Mouse (Mus musculus) hindbrain, embryonic 11.5 days (tissue): ENCODE measurements at regions not wholly inside any gene's neighbourhood (a gene's known extent, or its start where the extent isn't known, plus 50 kb on each side); places are given as distances from the start of the nearest gene placed in this dataset.

ENCODE experiments used
- ATAC-seq: fragments of 200-750 bp; cut with Nextera tagmentation; 2 replicates; pipeline ENCODE4 v1.8.0; 2017; ENCODE audit warnings: mild to moderate bottlenecking, moderate TSS enrichment, moderate library complexity; ENCODE audit not compliant: low FRiP score
- DNase-seq: peaks from one replicate; pipeline ENCODE4 v3.0.0-alpha.2; 2015; ENCODE audit warnings: low spot score
- H3K27ac ChIP-seq: fragments of 300-500 bp; sonication (generic); 2 replicates; pipeline ENCODE4 v1.5.1; 2014; ENCODE audit warnings: mild to moderate bottlenecking, low read depth, low read length
- H3K27me3 ChIP-seq: fragments of 300-500 bp; sonication (generic); 2 replicates; pipeline ENCODE4 v1.6.1; 2014; ENCODE audit warnings: mild to moderate bottlenecking, low read length, moderate library complexity, mixed read lengths; ENCODE audit not compliant: control insufficient read depth, insufficient read depth
- H3K36me3 ChIP-seq: fragments of 300-500 bp; sonication (generic); 2 replicates; pipeline ENCODE4 v1.6.1; 2014; ENCODE audit warnings: mild to moderate bottlenecking, low read length, moderate library complexity, mixed read lengths; ENCODE audit not compliant: control insufficient read depth, insufficient read depth
- H3K4me1 ChIP-seq: fragments of 300-500 bp; sonication (generic); replicated peaks from 2 replicates; pipeline ENCODE4 v1.6.1; 2014; ENCODE audit warnings: low read length, mixed read lengths; ENCODE audit not compliant: control insufficient read depth, insufficient read depth
- H3K4me2 ChIP-seq: fragments of 300-500 bp; sonication (generic); replicated peaks from 2 replicates; pipeline ENCODE4 v1.6.1; 2014; ENCODE audit warnings: mild to moderate bottlenecking, low read depth, low read length
- H3K4me3 ChIP-seq: fragments of 300-500 bp; sonication (generic); 2 replicates; pipeline ENCODE4 v1.5.1; 2014; ENCODE audit warnings: low read depth, low read length
- H3K9ac ChIP-seq: fragments of 300-500 bp; sonication (generic); 2 replicates; pipeline ENCODE4 v1.6.1; 2014; ENCODE audit warnings: low read depth, low read length
- H3K9me3 ChIP-seq: fragments of 300-500 bp; sonication (generic); 2 replicates; pipeline ENCODE4 v1.6.1; 2016; ENCODE audit warnings: low read length; ENCODE audit not compliant: control insufficient read depth
- WGBS: fragments of 180-500 bp; shearing (Covaris S2); extraction: QIAGEN DNeasy Blood & Tissue Kit; methylation state at CpG from one replicate; pipeline ENCODE4 v1.1.7; 2014; 5-methylcytosine and 5-hydroxymethylcytosine counted together

DNA sequence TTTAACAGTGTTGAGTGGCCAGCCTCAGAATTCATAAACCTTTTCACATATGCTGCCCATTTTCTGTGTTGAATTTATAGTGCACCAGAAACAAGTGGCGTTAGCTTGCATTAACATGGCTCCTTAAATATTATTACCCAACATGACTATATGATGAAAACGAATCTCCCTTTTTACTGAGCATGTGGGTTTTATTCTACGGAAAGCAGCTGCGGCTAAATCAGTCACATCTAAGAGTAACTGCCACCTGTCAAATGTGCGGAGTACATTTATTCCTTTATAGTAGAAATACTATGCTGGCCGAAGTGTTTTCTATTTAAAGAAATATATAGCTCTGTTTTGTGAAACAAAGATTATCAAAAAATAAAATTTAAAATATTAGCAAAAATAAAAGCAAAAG, 188.5 kb upstream of the Adamts5 start:
- H3K36me3 ChIP-seq, result no peaks in the 10 kb centered on the region
- H3K4me2 ChIP-seq, result no peak overlapping the region
- H3K27me3 ChIP-seq, result no peaks in the 10 kb centered on the region
- 94% methylated on average over 6 of the region's 6 CpGs for WGBS
- H3K27ac ChIP-seq, result no peak overlapping the region
- no peaks in the 10 kb centered on the region for H3K9me3 ChIP-seq
- ATAC-seq (no peak), DNase-seq (no peak)
- H3K4me3 ChIP-seq, result no peak overlapping the region
- H3K4me1 ChIP-seq, result no peaks in the 10 kb centered on the region
- H3K9ac ChIP-seq, result no peak overlapping the region

- DNase-seq, result no peak
- Histone ChIP-seq H3K9me3 (no peaks in the 10 kb centered on the region), H3K27ac (no peak overlapping the region), H3K9ac (no peak overlapping the region), H3K36me3 (no peaks in the 10 kb centered on the region), H3K27me3 (no peaks in the 10 kb centered on the region), H3K4me2 (no peak overlapping the region), H3K4me1 (no peaks in the 10 kb centered on the region), H3K4me3 (no peak overlapping the region)
- WGBS, result 87% methylated on average over 3 of the region's 3 CpGs
- ATAC-seq, result no peak
Observed at GRCm38 (mm10) chr16:86087421-86087820, 185.8 kb upstream of the Adamts5 start.

DNA sequence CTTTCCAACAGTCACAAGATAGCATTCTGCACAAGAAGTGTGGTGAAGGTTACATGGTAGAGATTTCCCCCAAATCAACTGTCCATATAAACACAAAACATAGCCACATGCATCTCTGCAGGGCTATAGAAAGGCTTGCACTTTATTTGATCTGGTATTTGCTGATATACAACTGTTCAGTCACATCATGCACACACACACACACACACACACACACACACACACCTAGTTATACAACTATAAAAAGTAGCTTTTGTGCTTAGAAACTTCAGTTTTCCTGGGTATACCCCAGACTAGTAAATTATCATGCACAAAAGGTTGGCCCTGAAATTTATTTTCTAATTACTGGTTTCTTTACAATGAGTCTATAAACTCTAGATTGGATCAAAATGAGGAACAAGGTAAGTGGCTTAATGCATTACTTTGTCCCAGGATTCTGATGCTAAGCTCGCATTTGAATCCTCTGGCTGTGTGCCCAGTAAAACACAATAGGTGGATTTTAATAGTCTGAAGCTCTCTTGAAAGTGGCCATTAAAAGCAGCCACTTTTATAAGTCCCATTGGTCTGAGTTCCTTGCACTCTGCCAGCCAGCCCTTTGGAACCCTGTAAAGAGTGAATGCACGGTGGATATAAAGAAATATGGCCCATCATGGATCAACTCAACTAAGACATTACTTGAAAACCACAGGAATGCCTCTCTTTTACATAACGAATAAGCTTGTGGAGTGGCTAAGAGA, 166.2 kb upstream of the Adamts5 start:
- H3K27me3 ChIP-seq, result no peaks in the 10 kb centered on the region
- H3K4me1 ChIP-seq, result no peaks in the 10 kb centered on the region
- H3K27ac ChIP-seq, result no peak overlapping the region
- H3K9me3 ChIP-seq, result no peaks in the 10 kb centered on the region
- 65% methylated on average over 3 of the region's 3 CpGs for WGBS
- no peaks in the 10 kb centered on the region for H3K36me3 ChIP-seq
- ATAC-seq (no peak), DNase-seq (no peak)
- H3K4me3 ChIP-seq, result no peak overlapping the region
- H3K9ac ChIP-seq, result no peak overlapping the region
- H3K4me2 ChIP-seq, result no peak overlapping the region

GRCm38 (mm10) chr16:86060087-86060486, 158.5 kb upstream of the Adamts5 start:
- no peak for DNase-seq
- 65% methylated on average over 5 of the region's 5 CpGs for WGBS
- Histone ChIP-seq H3K27me3 (no peaks in the 10 kb centered on the region), H3K27ac (no peak overlapping the region), H3K9me3 (no peaks in the 10 kb centered on the region), H3K4me2 (no peak overlapping the region), H3K4me1 (no peaks in the 10 kb centered on the region), H3K9ac (no peak overlapping the region), H3K4me3 (no peak overlapping the region), H3K36me3 (no peaks in the 10 kb centered on the region)
- no peak for ATAC-seq

DNA sequence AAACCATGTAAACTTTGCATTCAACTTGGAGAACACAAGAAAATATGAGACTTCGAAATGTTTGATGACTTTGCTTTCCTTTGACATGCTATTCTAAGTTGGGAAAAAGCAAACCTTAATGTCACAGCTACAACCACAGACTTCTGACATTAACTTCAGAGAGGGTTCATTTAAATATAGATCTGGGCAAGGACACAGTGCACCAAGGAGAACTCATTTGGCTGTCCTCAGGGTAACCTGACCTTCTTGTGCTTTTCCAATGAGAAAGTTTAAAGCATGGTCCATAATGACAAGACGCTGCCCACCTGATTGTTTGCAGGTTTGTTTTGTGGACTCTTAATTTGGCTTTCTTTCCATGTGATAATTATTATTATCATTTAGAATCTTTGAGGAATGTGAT, 143.1 kb upstream of the Adamts5 start:
- no peak for ATAC-seq
- DNase-seq, result no peak
- Histone ChIP-seq H3K4me2 (no peak overlapping the region), H3K9me3 (no peaks in the 10 kb centered on the region), H3K27me3 (no peaks in the 10 kb centered on the region), H3K9ac (no peak overlapping the region), H3K4me3 (no peak overlapping the region), H3K36me3 (no peaks in the 10 kb centered on the region), H3K27ac (no peak overlapping the region), H3K4me1 (no peaks in the 10 kb centered on the region)
- 86% methylated on average over 2 of the region's 2 CpGs for WGBS

DNA sequence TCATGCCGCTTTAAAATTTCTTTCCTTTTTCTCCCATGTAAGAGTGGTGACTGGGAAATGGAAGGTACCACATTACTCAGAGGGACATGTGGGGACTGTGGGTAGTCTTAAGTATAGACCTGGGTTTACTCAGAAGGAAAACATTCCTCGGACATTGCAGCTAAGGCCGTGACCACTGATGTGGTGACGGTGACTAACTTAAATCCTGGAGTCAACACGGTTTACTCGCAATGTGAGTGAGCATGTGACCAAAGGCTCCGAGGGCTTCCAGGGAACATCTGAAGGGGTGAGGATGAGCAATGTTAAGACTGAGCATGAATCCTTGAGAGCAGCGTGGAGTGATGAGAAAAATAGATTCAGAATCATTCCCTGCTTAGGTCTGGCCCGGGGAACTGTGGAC, 133.1 kb upstream of the Adamts5 start:
- Histone ChIP-seq H3K36me3 (no peaks in the 10 kb centered on the region), H3K9me3 (no peaks in the 10 kb centered on the region), H3K4me1 (no peaks in the 10 kb centered on the region), H3K4me3 (no peak overlapping the region), H3K4me2 (no peak overlapping the region), H3K27ac (no peak overlapping the region), H3K27me3 (no peaks in the 10 kb centered on the region), H3K9ac (no peak overlapping the region)
- 93% methylated on average over 9 of the region's 9 CpGs for WGBS
- DNase-seq (no peak), ATAC-seq (no peak)

DNA sequence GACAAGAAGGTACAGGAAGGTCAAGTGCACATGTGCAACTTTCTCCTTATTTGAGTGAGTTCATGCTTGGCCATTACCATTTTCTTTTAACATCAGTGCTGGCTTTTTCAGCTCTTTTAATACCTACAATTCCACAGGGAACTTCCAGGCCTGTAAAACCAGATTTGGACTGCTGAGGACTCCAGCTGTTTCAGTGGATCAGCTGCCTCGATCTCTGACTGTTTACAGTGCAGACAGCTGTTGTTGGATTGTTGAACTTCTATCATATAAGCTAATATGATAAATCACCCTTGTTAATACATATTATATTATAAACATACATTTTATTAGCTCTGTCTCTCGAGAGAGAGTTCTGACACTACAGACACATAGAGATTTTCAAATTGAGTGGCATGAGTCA, 126.1 kb upstream of the Adamts5 start:
- Histone ChIP-seq H3K36me3 (no peaks in the 10 kb centered on the region), H3K4me2 (no peak overlapping the region), H3K9ac (no peak overlapping the region), H3K4me3 (no peak overlapping the region), H3K27me3 (no peaks in the 10 kb centered on the region), H3K9me3 (no peaks in the 10 kb centered on the region), H3K27ac (no peak overlapping the region), H3K4me1 (no peaks in the 10 kb centered on the region)
- 72% methylated on average over 2 of the region's 2 CpGs for WGBS
- DNase-seq (no peak), ATAC-seq (no peak)

DNA sequence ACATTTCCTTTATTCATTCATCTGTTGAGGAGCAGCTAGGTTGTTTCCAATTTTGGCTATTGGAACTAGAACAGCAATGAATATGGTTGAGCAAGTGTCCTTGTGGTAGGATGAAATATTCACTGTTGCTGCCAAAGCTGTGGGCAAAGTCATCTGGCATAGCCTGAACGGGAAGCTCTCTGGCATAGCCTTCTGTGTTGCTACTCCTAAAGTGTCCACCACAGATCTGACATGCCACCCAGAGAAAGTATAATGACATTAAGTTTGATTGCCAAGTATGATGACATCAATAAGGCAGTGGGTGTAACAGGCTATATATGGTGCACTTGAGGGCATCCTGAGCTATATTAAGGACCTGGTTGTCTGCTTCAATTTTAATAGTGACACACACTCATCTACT, 113.7 kb upstream of the Adamts5 start:
- Histone ChIP-seq H3K36me3 (no peaks in the 10 kb centered on the region), H3K4me3 (no peak overlapping the region), H3K4me1 (no peaks in the 10 kb centered on the region), H3K27me3 (no peaks in the 10 kb centered on the region), H3K9me3 (no peaks in the 10 kb centered on the region), H3K9ac (no peak overlapping the region), H3K4me2 (no peak overlapping the region), H3K27ac (no peak overlapping the region)
- DNase-seq (no peak), ATAC-seq (no peak)
- WGBS, result 94% methylated on average over 1 of the region's 1 CpGs

DNA sequence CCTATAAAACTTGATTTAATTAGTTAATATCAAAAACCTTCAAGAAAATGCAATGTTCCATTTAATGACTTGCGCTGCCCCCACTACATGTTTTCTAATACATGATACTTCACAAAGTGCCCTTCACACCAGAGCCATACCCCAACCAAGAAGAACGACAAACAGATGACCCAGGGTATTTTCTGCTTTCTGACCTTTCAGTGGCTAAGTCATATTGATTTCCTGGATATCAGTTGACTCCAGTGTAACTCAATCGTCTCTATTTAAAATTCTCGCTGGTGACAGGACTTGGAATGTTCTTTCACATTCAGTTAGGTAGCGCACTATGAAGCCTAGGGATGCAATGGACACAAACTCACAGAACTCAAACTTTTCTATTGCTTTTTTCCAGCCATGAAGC, 109.4 kb upstream of the Adamts5 start:
- Histone ChIP-seq H3K9me3 (no peaks in the 10 kb centered on the region), H3K27ac (no peak overlapping the region), H3K27me3 (no peaks in the 10 kb centered on the region), H3K36me3 (no peaks in the 10 kb centered on the region), H3K4me1 (no peaks in the 10 kb centered on the region), H3K9ac (no peak overlapping the region), H3K4me3 (no peak overlapping the region), H3K4me2 (no peak overlapping the region)
- WGBS, result 80% methylated on average over 5 of the region's 5 CpGs
- no peak for ATAC-seq
- DNase-seq, result no peak
